Comparison of ENCODE assay signal across 8 mouse cellular contexts in the genomic region with DNA sequence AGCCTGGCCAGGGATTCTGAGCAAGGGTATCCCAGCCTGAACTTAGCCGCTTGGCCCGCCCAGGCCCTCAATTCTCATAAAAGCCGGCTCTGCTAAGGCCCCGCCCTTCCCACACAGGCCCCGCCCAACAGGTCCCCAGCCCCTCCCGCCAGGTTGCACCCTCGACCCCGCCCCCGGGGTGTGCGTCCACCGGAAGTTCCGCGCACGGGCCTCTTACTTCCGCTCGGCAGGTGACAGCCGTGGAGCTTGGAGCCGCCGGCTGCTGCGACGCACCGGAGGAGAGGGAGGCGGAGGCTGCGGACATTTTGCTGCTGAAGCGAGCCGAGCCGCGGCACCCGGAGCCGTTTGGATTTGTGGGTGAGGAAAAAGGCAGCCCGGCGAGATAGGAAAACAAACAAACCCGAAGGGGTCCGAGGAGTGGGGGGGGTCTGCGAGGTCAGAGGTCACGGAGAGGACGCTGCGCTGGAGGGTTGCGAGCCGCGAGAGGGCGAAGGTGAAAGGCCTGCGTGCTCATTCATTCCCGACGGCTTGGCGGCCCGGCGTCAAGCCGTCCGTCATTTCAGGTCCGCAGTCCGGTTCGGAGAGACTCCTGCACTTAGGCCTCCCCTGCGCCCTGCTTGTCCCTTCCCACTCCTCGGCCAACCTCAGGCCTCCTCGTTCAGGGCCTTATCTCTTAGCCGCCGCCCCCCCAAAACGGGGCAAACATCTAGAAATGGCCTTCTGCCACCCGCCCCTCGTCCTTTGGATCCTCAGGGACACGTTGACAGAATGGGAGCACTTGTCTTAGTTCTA. TPM values are rescaled to one million over a fixed set of nuclear protein-coding genes. Genes with fewer than 3 reads are reported as not detected.
DNase-seq lines count a peak whose midpoint lies in the region; ATAC-seq and TF ChIP-seq lines count a peak whose summit lies in the region.

A gene (plus strand): TSS at position 130 of the 792 bp plus-strand sequence.

- peak within 1 kb of the TSS; percentile 28 for H3K27ac ChIP-seq in bone marrow macrophage, adult 2 months (ENCODE audit: insufficient read depth, low read depth, low read length)
- no peak within 1 kb of the TSS; the same call in 1 of the 2 replicates for H3K27ac ChIP-seq in embryonic facial prominence, embryonic 15.5 days (replicated peaks)
- H3K27ac ChIP-seq in limb, embryonic 13.5 days = no peak within 1 kb of the TSS
- peak within 1 kb of the TSS; percentile 66 for H3K27ac ChIP-seq in midbrain, embryonic 15.5 days

- H3K27me3 ChIP-seq in embryonic facial prominence, embryonic 15.5 days = no peaks in the 10 kb centered on the region
- peaks cover 19% of the 10 kb centered on the region for H3K27me3 ChIP-seq in limb, embryonic 13.5 days
- no peaks in the 10 kb centered on the region for H3K27me3 ChIP-seq in midbrain, embryonic 15.5 days (replicated peaks)

- no peaks in the 10 kb centered on the region for H3K9me3 ChIP-seq in embryonic facial prominence, embryonic 15.5 days (replicated peaks)
- no peaks in the 10 kb centered on the region for H3K9me3 ChIP-seq in limb, embryonic 13.5 days
- H3K9me3 ChIP-seq in midbrain, embryonic 15.5 days = no peaks in the 10 kb centered on the region

- no peaks in the 10 kb centered on the region for H3K36me3 ChIP-seq in embryonic facial prominence, embryonic 15.5 days
- peaks cover 12% of the 10 kb centered on the region; the same call in 1 of the 2 replicates for H3K36me3 ChIP-seq in limb, embryonic 13.5 days
- no peaks in the 10 kb centered on the region for H3K36me3 ChIP-seq in midbrain, embryonic 15.5 days (replicated peaks)

- peaks cover 26% of the 10 kb centered on the region for H3K4me1 ChIP-seq in bone marrow macrophage, adult 2 months (ENCODE audit: control insufficient read depth, insufficient read depth, low read length)
- H3K4me1 ChIP-seq in embryonic facial prominence, embryonic 15.5 days = peaks cover 12% of the 10 kb centered on the region; the same call in 1 of the 2 replicates
- H3K4me1 ChIP-seq in limb, embryonic 13.5 days = peaks cover 14% of the 10 kb centered on the region
- H3K4me1 ChIP-seq in midbrain, embryonic 15.5 days = peaks cover 28% of the 10 kb centered on the region

- WGBS in embryonic facial prominence, embryonic 15.5 days = under 1% methylated on average over 62 of the region's 62 CpGs
- 2% methylated on average over 62 of the region's 62 CpGs for WGBS in limb, embryonic 13.5 days
- WGBS in midbrain, embryonic 15.5 days = under 1% methylated on average over 62 of the region's 62 CpGs

- H3K4me2 ChIP-seq in embryonic facial prominence, embryonic 15.5 days (replicated peaks) = peak within 1 kb of the TSS; percentile 87
- peak within 1 kb of the TSS; percentile 90 for H3K4me2 ChIP-seq in limb, embryonic 13.5 days (replicated peaks)
- peak within 1 kb of the TSS; percentile 76 for H3K4me2 ChIP-seq in midbrain, embryonic 15.5 days

- TF ChIP-seq CTCF in bone marrow macrophage, adult 2 months (IDR thresholded peaks at IDR 0.05; ENCODE audit: low read depth, low read length) = no peak

- H3K9ac ChIP-seq in embryonic facial prominence, embryonic 15.5 days = peak within 1 kb of the TSS; percentile 49
- H3K9ac ChIP-seq in limb, embryonic 13.5 days = peak within 1 kb of the TSS; percentile 78
- peak within 1 kb of the TSS; percentile 75 for H3K9ac ChIP-seq in midbrain, embryonic 15.5 days

- DNase-seq in A20 (ENCODE audit: low read depth, low spot score) = peak; percentile 95
- DNase-seq in heart, adult 8-10 months (ENCODE audit: low spot score) = peak; percentile 84
- peak; percentile 93 for DNase-seq in kidney, adult 9 months
- DNase-seq in spleen, adult 18-20 months = peak; percentile 92 to 96

- ATAC-seq in embryonic facial prominence, embryonic 15.5 days (ENCODE audit: insufficient number of reproducible peaks, low FRiP score, low TSS enrichment, low read depth) = peak; percentile 89
- peak; percentile 95 for ATAC-seq in limb, embryonic 13.5 days (ENCODE audit: low FRiP score, low read depth)
- peak; percentile 92 for ATAC-seq in midbrain, embryonic 15.5 days (replicated peaks)

- no peak for TF ChIP-seq POLR2A in bone marrow macrophage, adult 2 months (IDR thresholded peaks at IDR 0.05; ENCODE audit: borderline replicate concordance, low read depth, low read length)

- H3K4me3 ChIP-seq in bone marrow macrophage, adult 2 months (ENCODE audit: insufficient read depth, low read length) = peak within 1 kb of the TSS; percentile 72
- H3K4me3 ChIP-seq in embryonic facial prominence, embryonic 15.5 days (replicated peaks) = peak within 1 kb of the TSS; percentile 72
- peak within 1 kb of the TSS; percentile 64 for H3K4me3 ChIP-seq in limb, embryonic 13.5 days
- peak within 1 kb of the TSS; percentile 75 for H3K4me3 ChIP-seq in midbrain, embryonic 15.5 days

RNA-seq across cellular contexts. Expression of the gene that starts here (rescaled TPM):
- polyA plus RNA-seq in bone marrow macrophage, adult 2 months (2012; ENCODE audit: insufficient read depth, insufficient read length, missing spikeins) = 165 and 185 TPM in 2 replicates
- polyA plus RNA-seq in embryonic facial prominence, embryonic 15.5 days (2015; fragmentation: Nextera tagmentation; extraction: Ambion mirVana) = 53.6 and 60.0 TPM in 2 replicates
- total RNA-seq in heart, adult 8-10 months (2022) = 10 to 100 TPM; 44.3 to 62.4 (median 54.2) TPM
- polyA plus RNA-seq in limb, embryonic 13.5 days (2015; fragmentation: Nextera tagmentation; extraction: Ambion mirVana) = 49.9 and 54.4 TPM in 2 replicates
- 110 and 113 TPM in 2 replicates for polyA plus RNA-seq in midbrain, embryonic 15.5 days (2015; fragmentation: Nextera tagmentation; extraction: Ambion mirVana)

Comparison
In these comparisons a context has a peak if more than half of its experiments do, and no peak if none do; other contexts are left out.
1. H3K27ac ChIP-seq: peak in bone marrow macrophage, adult 2 months (single experiment) and midbrain, embryonic 15.5 days (single experiment); none in embryonic facial prominence, embryonic 15.5 days (single experiment) and limb, embryonic 13.5 days (single experiment).
2. Peak in every context shown above with its lines, with median percentiles within 50 percentile points of each other: DNase-seq, H3K4me3 ChIP-seq, ATAC-seq, H3K4me2 ChIP-seq and H3K9ac ChIP-seq.